In the genomic region with DNA sequence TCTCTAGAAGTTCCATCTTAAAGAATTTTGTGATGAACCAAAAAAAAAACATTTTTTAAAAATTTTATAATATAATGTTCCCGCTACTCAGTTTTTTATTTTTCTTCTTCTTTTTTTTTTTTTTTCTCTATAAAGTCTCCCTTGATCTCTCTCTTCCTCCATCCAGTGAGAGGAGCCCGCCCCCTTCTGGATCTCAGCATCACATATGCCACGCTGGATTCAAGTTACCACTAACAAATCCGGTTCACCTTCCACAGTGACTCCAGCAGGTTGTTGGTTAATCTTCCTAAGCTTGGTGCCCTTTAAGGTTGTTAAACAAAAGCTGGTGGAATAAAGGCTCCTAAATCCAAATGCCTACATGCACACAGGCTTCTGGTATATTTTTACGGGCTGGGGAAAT, we compare ENCODE assay signal across 12 mouse cellular contexts.
DNase-seq lines count a peak whose midpoint lies in the region; ATAC-seq and TF ChIP-seq lines count a peak whose summit lies in the region.
"Had no signal": no experiment of that assay in that cellular context is flagged by ENCODE, and none has a peak within 500 bp of the region (broad histone marks: within the 10 kb centered on the region; RNA-seq: fewer than 3 reads in every experiment).

No protein-coding gene starts in this region.

- H3K9ac ChIP-seq in heart, embryonic 12.5 days: no peak overlapping the region
- H3K9ac ChIP-seq in lung, postnatal 0 days (replicated peaks; ENCODE audit: low read depth): no peak overlapping the region
- H3K9ac ChIP-seq: hindbrain, embryonic 13.5 days had no signal

- no peaks in the 10 kb centered on the region for H3K27me3 ChIP-seq in heart, embryonic 12.5 days (replicated peaks)
- H3K27me3 ChIP-seq in lung, postnatal 0 days (replicated peaks; ENCODE audit: insufficient read depth, low read length): no peaks in the 10 kb centered on the region
- H3K27me3 ChIP-seq: hindbrain, embryonic 13.5 days had no signal

- no peak for TF ChIP-seq EP300 in lung, postnatal 0 days (IDR thresholded peaks at IDR 0.05)

- peak; percentile 49 for DNase-seq in heart, postnatal 4 days
- DNase-seq in lung, postnatal 0 days (ENCODE audit: low spot score): no peak
- DNase-seq in lung, postnatal 25 days (ENCODE audit: low spot score): no peak
- peak; percentile 7 for DNase-seq in CD4-positive helper T cell, adult 2 months (ENCODE audit: low read depth, low spot score)
- DNase-seq in cerebellum, postnatal 36 days: no peak
- DNase-seq: cerebellum, postnatal 14 days; thymus, postnatal 14 days had no signal

- H3K4me2 ChIP-seq in heart, embryonic 12.5 days: no peak overlapping the region
- no peak overlapping the region for H3K4me2 ChIP-seq in lung, postnatal 0 days (replicated peaks; ENCODE audit: low read depth, low read length)
- H3K4me2 ChIP-seq: hindbrain, embryonic 13.5 days had no signal

- WGBS in heart, embryonic 12.5 days: 59% methylated on average over 5 of the region's 5 CpGs
- 41% methylated on average over 5 of the region's 5 CpGs for WGBS in lung, postnatal 0 days

- no peaks in the 10 kb centered on the region for H3K9me3 ChIP-seq in heart, embryonic 12.5 days (replicated peaks)
- no peaks in the 10 kb centered on the region for H3K9me3 ChIP-seq in lung, postnatal 0 days (ENCODE audit: low read length)
- H3K9me3 ChIP-seq: forebrain, embryonic 10.5 days; hindbrain, embryonic 13.5 days had no signal

- ATAC-seq in heart, embryonic 12.5 days (ENCODE audit: insufficient number of reproducible peaks, low FRiP score): no peak
- no peak for ATAC-seq in lung, postnatal 0 days
- ATAC-seq in common myeloid progenitor, adult 5-6 weeks (replicated peaks; ENCODE audit: low read depth, poor library complexity, severe bottlenecking): 0 out of 2 replicates have a peak, but pooled peaks have one; percentile 36

- peaks cover 6% of the 10 kb centered on the region; the same call in 1 of the 2 replicates for H3K36me3 ChIP-seq in heart, embryonic 12.5 days
- no peaks in the 10 kb centered on the region for H3K36me3 ChIP-seq in lung, postnatal 0 days (ENCODE audit: insufficient read depth, low read length)
- H3K36me3 ChIP-seq: forebrain, embryonic 10.5 days had no signal

- H3K4me3 ChIP-seq in heart, embryonic 12.5 days: no peak overlapping the region
- H3K4me3 ChIP-seq in lung, postnatal 0 days (ENCODE audit: low read depth, low read length): no peak overlapping the region
- H3K4me3 ChIP-seq: forebrain, embryonic 10.5 days; hindbrain, embryonic 13.5 days had no signal

- H3K4me1 ChIP-seq in heart, embryonic 12.5 days (replicated peaks): peaks cover 33% of the 10 kb centered on the region
- no peaks in the 10 kb centered on the region for H3K4me1 ChIP-seq in lung, postnatal 0 days (ENCODE audit: insufficient read depth, low read depth, low read length)

- no peak overlapping the region for H3K27ac ChIP-seq in heart, embryonic 12.5 days (ENCODE audit: poor library complexity, severe bottlenecking)
- H3K27ac ChIP-seq in lung, postnatal 0 days (ENCODE audit: low read length): no peak overlapping the region
- H3K27ac ChIP-seq: forebrain, embryonic 10.5 days; hindbrain, embryonic 13.5 days; macrophage had no signal

- TF ChIP-seq CTCF in lung, postnatal 0 days (IDR thresholded peaks at IDR 0.05): peak; percentile 45

Comparison
In these comparisons a context has a peak if more than half of its experiments do, and no peak if none do; other contexts are left out.
1. DNase-seq: peak in heart, postnatal 4 days (single experiment) and CD4-positive helper T cell, adult 2 months (single experiment); none in lung, postnatal 0 days (single experiment), lung, postnatal 25 days (single experiment) and cerebellum, postnatal 36 days (0 of 2).